Mouse (Mus musculus): ENCODE data around the gene Zfp839.

The Zfp839 gene

GRCm38 (mm10) chr12:110909962-110910361 lies 59.9 kb downstream of the Zfp839 start:
- TF ChIP-seq POU5F1 (IDR thresholded peaks at IDR 0.05; ENCODE audit: borderline replicate concordance, low read length), result no peak
- TF ChIP-seq CTCF (conservative IDR thresholded peaks at IDR 0.05; ENCODE audit: low read length), result no peak
- no peak for TF ChIP-seq NANOG (IDR thresholded peaks at IDR 0.05; ENCODE audit: borderline replicate concordance, low read length)
- Histone ChIP-seq H3K36me3 (ENCODE audit: insufficient read depth, low read length) (peaks cover 7% of the 10 kb centered on the region; the same call in 1 of the 2 replicates), H3K4me1 (replicated peaks; ENCODE audit: low read depth, low read length) (peaks cover 4% of the 10 kb centered on the region; the same call in 1 of the 2 replicates)

GRCm38 (mm10) chr12:110915761-110916160 lies 65.7 kb downstream of the Zfp839 start:
- H3K36me3 ChIP-seq (ENCODE audit: insufficient read depth, low read length), result peaks cover 49% of the 10 kb centered on the region
- peaks cover 13% of the 10 kb centered on the region for H3K4me1 ChIP-seq (replicated peaks; ENCODE audit: low read depth, low read length)
- H3K9me3 ChIP-seq (ENCODE audit: low read length), result no peaks in the 10 kb centered on the region
- no peaks in the 10 kb centered on the region for H3K27me3 ChIP-seq (ENCODE audit: insufficient read depth, low read length)
- TF ChIP-seq POU5F1 (IDR thresholded peaks at IDR 0.05; ENCODE audit: borderline replicate concordance, low read length) (no peak), CTCF (conservative IDR thresholded peaks at IDR 0.05; ENCODE audit: low read length) (no peak), NANOG (IDR thresholded peaks at IDR 0.05; ENCODE audit: borderline replicate concordance, low read length) (no peak)
- H3K4me3 ChIP-seq (replicated peaks; ENCODE audit: low read length), result no peak overlapping the region

More at GRCm38 (mm10) chr12:110909962-110910361, 59.9 kb downstream of the Zfp839 start:
- Histone ChIP-seq H3K4me3 (replicated peaks; ENCODE audit: low read length) (no peak overlapping the region), H3K27me3 (ENCODE audit: insufficient read depth, low read length) (no peaks in the 10 kb centered on the region), H3K9me3 (ENCODE audit: low read length) (no peaks in the 10 kb centered on the region)

All from E14TG2a.4 (cell line).